Mouse (Mus musculus) liver, embryonic 14.5 days (tissue): ENCODE results near the gene Nkg7. TPM values are rescaled to one million over a fixed set of nuclear protein-coding genes. Genes with fewer than 3 reads are reported as not detected.

Source experiments
- ATAC-seq: fragments of 200-750 bp; cut with Nextera tagmentation; 2 replicates; pipeline ENCODE4 v1.8.0; 2017; ENCODE audit warnings: moderate number of reproducible peaks, mild to moderate bottlenecking, moderate library complexity; ENCODE audit not compliant: insufficient read depth
- DNase-seq, 3 experiments: peaks; one replicate each; pipeline ENCODE4 v3.0.0-alpha.2; 2012 to 2013; ENCODE audit warnings: low read depth in 3 of 3, low spot score in 3 of 3
- H3K27ac ChIP-seq: fragments of 300-500 bp; sonication (generic); 2 replicates; pipeline ENCODE4 v1.5.1; 2014; ENCODE audit warnings: moderate library complexity, mild to moderate bottlenecking, control low read depth, inconsistent platforms
- H3K27me3 ChIP-seq: fragments of 300-500 bp; sonication (generic); 2 replicates; pipeline ENCODE4 v1.6.1; 2014; ENCODE audit warnings: mild to moderate bottlenecking, low read length, moderate library complexity; ENCODE audit not compliant: control insufficient read depth, insufficient read depth
- H3K36me3 ChIP-seq: fragments of 300-500 bp; sonication (generic); replicated peaks from 2 replicates; pipeline ENCODE4 v1.6.1; 2014; ENCODE audit warnings: low read depth; ENCODE audit not compliant: control insufficient read depth, insufficient read depth
- H3K4me1 ChIP-seq, 2 experiments: fragments of 200-500 bp in 1 of 2; fragments of 300-500 bp in 1 of 2; sonication (generic) in 1 of 2; replicated peaks; 2 replicates each; pipeline ENCODE4 v1.6.1; 2012 to 2014; ENCODE audit warnings: antibody characterized with exemption in 1 of 2, inconsistent platforms in 1 of 2, low read length in 1 of 2; ENCODE audit not compliant: control insufficient read depth in 2 of 2, insufficient read depth in 2 of 2
- H3K4me2 ChIP-seq: fragments of 300-500 bp; sonication (generic); 2 replicates; pipeline ENCODE4 v1.6.1; 2014; ENCODE audit warnings: low read depth, mild to moderate bottlenecking, control low read depth, moderate library complexity
- H3K4me3 ChIP-seq, 2 experiments: fragments of 200-500 bp in 1 of 2; fragments of 300-500 bp in 1 of 2; sonication (generic) in 1 of 2; 2 replicates each; pipeline ENCODE4 v1.5.1; 2012 to 2014; ENCODE audit warnings: low read depth in 2 of 2, low read length in 2 of 2, mild to moderate bottlenecking in 2 of 2, control low read depth in 1 of 2, inconsistent platforms in 1 of 2, moderate library complexity in 1 of 2; ENCODE audit not compliant: insufficient read depth in 1 of 2
- H3K9ac ChIP-seq: fragments of 300-500 bp; sonication (generic); replicated peaks from 2 replicates; pipeline ENCODE4 v1.6.1; 2014; ENCODE audit warnings: mild to moderate bottlenecking, control low read depth, moderate library complexity
- H3K9me3 ChIP-seq: fragments of 300-500 bp; sonication (generic); 2 replicates; pipeline ENCODE4 v1.6.1; 2016; ENCODE audit warnings: low read length, mixed read lengths; ENCODE audit not compliant: control insufficient read depth
- CTCF ChIP-seq: IDR thresholded peaks from 2 replicates; pipeline ENCODE4 v1.5.1; 2016; ENCODE audit warnings: antibody characterized with exemption, low read depth, control low read depth
- EP300 ChIP-seq: IDR thresholded peaks from 2 replicates; pipeline ENCODE4 v1.6.1; 2016; ENCODE audit warnings: antibody characterized with exemption, low read depth
- WGBS: fragments of 180-500 bp; shearing (Covaris S2); extraction: QIAGEN DNeasy Blood & Tissue Kit; methylation state at CpG from one replicate; pipeline ENCODE4 v1.1.7; 2014; ENCODE audit not compliant: insufficient replicate concordance; 5-methylcytosine and 5-hydroxymethylcytosine counted together
- polyA plus RNA-seq, 2 experiments: library from polyadenylated mRNA; depleted of rRNA in 1 of 2; stranded (reverse) in 1 of 2; unstranded in 1 of 2; fragments of >200 nt; fragmentation: Nextera tagmentation in 1 of 2; extraction: Ambion mirVana in 1 of 2; gene quantifications; 2 replicates each; pipeline versions ENCODE4 v1.2.1 to v1.2.3; 2012 to 2014

Gene Nkg7
- polyA plus RNA-seq, 2 experiments, result 3.1 to 13.2 TPM

GRCm38 (mm10) chr7:43438611-43439010 is 1.7 kb downstream of the Nkg7 start:
- no peak for DNase-seq
- Histone ChIP-seq H3K4me2 (no peak overlapping the region), H3K27ac (no peak overlapping the region), H3K4me3 (no peak overlapping the region), H3K27me3 (no peaks in the 10 kb centered on the region), H3K9ac (no peak overlapping the region), H3K9me3 (no peaks in the 10 kb centered on the region), H3K4me1 (peaks cover 0 to 11% of the 10 kb centered on the region in 2 experiments; a peak in 2 of 4 replicates), H3K36me3 (no peaks in the 10 kb centered on the region)
- WGBS, result 28% methylated on average over 4 of the region's 4 CpGs
- TF ChIP-seq EP300 (no peak), CTCF (no peak)
- ATAC-seq, result no peak

GRCm38 (mm10) chr7:43440482-43440881 is 3.6 kb downstream of the Nkg7 start, which contains the start of gene Cldnd2:
Cldnd2 (plus strand) TSS chr7:43440782.
- no peak within 1 kb of the TSS for H3K9ac ChIP-seq
- no peak within 1 kb of the TSS for H3K27ac ChIP-seq
- no peaks in the 10 kb centered on the region for H3K36me3 ChIP-seq
- H3K4me3 ChIP-seq, result no peak within 1 kb of the TSS
- H3K4me1 ChIP-seq, result peaks cover 4 to 20% of the 10 kb centered on the region in 2 experiments; a peak in 3 of 4 replicates
- DNase-seq (no peak), ATAC-seq (no peak)
- no peaks in the 10 kb centered on the region for H3K27me3 ChIP-seq
- no peak within 1 kb of the TSS for H3K4me2 ChIP-seq
- no peak for TF ChIP-seq EP300
- no peak for TF ChIP-seq CTCF
- 62% methylated on average over 6 of the region's 6 CpGs for WGBS
- no peaks in the 10 kb centered on the region for H3K9me3 ChIP-seq

GRCm38 (mm10) chr7:43441071-43441470 is 4.2 kb downstream of the Nkg7 start:
- Histone ChIP-seq H3K36me3 (no peaks in the 10 kb centered on the region), H3K4me2 (no peak overlapping the region), H3K27me3 (no peaks in the 10 kb centered on the region), H3K9ac (no peak overlapping the region), H3K9me3 (no peaks in the 10 kb centered on the region), H3K27ac (no peak overlapping the region), H3K4me1 (peaks cover 4 to 20% of the 10 kb centered on the region in 2 experiments; a peak in 3 of 4 replicates), H3K4me3 (no peak overlapping the region)
- DNase-seq, result no peak
- TF ChIP-seq CTCF (no peak), EP300 (no peak)
- no peak for ATAC-seq
- WGBS, result 75% methylated on average over 3 of the region's 3 CpGs

GRCm38 (mm10) chr7:43442684-43443083 is 5.8 kb downstream of the Nkg7 start:
- TF ChIP-seq EP300, result no peak
- TF ChIP-seq CTCF, result no peak
- H3K4me2 ChIP-seq, result peak overlapping the region; percentile 99
- peak overlapping the region; percentile 71 to 74 for H3K4me3 ChIP-seq
- no peaks in the 10 kb centered on the region for H3K36me3 ChIP-seq
- 5% methylated on average over 9 of the region's 9 CpGs for WGBS
- no peaks in the 10 kb centered on the region for H3K9me3 ChIP-seq
- ATAC-seq, result no peak
- peaks cover 4 to 22% of the 10 kb centered on the region in 2 experiments; a peak in 3 of 4 replicates for H3K4me1 ChIP-seq
- H3K9ac ChIP-seq, result peak overlapping the region; percentile 74
- H3K27me3 ChIP-seq, result no peaks in the 10 kb centered on the region
- H3K27ac ChIP-seq, result no peak overlapping the region; the same call in 1 of the 2 replicates
- no peak for DNase-seq

- peak overlapping the region; percentile 71 to 74 for H3K4me3 ChIP-seq
- peak; percentile 85 for ATAC-seq
- WGBS, result under 1% methylated on average over 36 of the region's 36 CpGs
- DNase-seq, result peak; percentile 45 to 61 (median 47)
- no peaks in the 10 kb centered on the region for H3K27me3 ChIP-seq
- H3K9ac ChIP-seq, result peak overlapping the region; percentile 74
- peak overlapping the region; percentile 99 for H3K4me2 ChIP-seq
- TF ChIP-seq EP300 (no peak), CTCF (no peak)
- peaks cover 4 to 22% of the 10 kb centered on the region in 2 experiments; a peak in 3 of 4 replicates for H3K4me1 ChIP-seq
- no peaks in the 10 kb centered on the region for H3K9me3 ChIP-seq
- H3K36me3 ChIP-seq, result no peaks in the 10 kb centered on the region
- H3K27ac ChIP-seq, result peak overlapping the region; percentile 70
Observed at GRCm38 (mm10) chr7:43443126-43443916, 6.4 kb downstream of the Nkg7 start.
